Mouse (Mus musculus) ES-Bruce4 (cell line): ENCODE data around the gene Phf2. TPM values are rescaled to one million over a fixed set of nuclear protein-coding genes. Genes with fewer than 3 reads are reported as not detected.

ENCODE experiments used
- H3K27ac ChIP-seq: 2 replicates; pipeline ENCODE4 v1.5.1; 2012; ENCODE audit warnings: low read length, inconsistent platforms; ENCODE audit not compliant: insufficient read depth
- H3K27me3 ChIP-seq: 2 replicates; pipeline ENCODE4 v1.6.1; 2012; ENCODE audit warnings: mild to moderate bottlenecking, low read length, inconsistent platforms; ENCODE audit not compliant: control insufficient read depth, poor library complexity, insufficient read depth, severe bottlenecking
- H3K36me3 ChIP-seq: 2 replicates; pipeline ENCODE4 v1.6.1; 2012; ENCODE audit warnings: inconsistent platforms, mild to moderate bottlenecking, low read length, moderate library complexity; ENCODE audit not compliant: control insufficient read depth, poor library complexity, insufficient read depth, severe bottlenecking
- H3K4me1 ChIP-seq: one replicate; pipeline ENCODE4 v1.8.1; 2011; ENCODE audit warnings: low read length; ENCODE audit not compliant: control insufficient read depth, insufficient read depth
- H3K4me3 ChIP-seq: 2 replicates; pipeline ENCODE4 v1.5.1; 2011; ENCODE audit warnings: low read depth, mild to moderate bottlenecking, low read length
- H3K9ac ChIP-seq: 2 replicates; pipeline ENCODE4 v1.6.1; 2012; ENCODE audit warnings: low read depth, mild to moderate bottlenecking, inconsistent platforms; ENCODE audit not compliant: poor library complexity, severe bottlenecking
- H3K9me3 ChIP-seq: replicated peaks from 2 replicates; pipeline ENCODE4 v1.6.1; 2012; ENCODE audit warnings: mild to moderate bottlenecking, low read length, inconsistent platforms; ENCODE audit not compliant: control insufficient read depth, poor library complexity, insufficient read depth, severe bottlenecking
- CTCF ChIP-seq: IDR thresholded peaks from one replicate; pipeline ENCODE4 v1.8.1; 2011; ENCODE audit warnings: low read depth, low read length
- EP300 ChIP-seq: IDR thresholded peaks from 2 replicates; pipeline ENCODE4 v1.6.1; 2011; ENCODE audit warnings: low read depth, low read length; ENCODE audit not compliant: insufficient read depth
- POLR2A ChIP-seq: IDR thresholded peaks from one replicate; pipeline ENCODE4 v1.8.1; 2011; ENCODE audit warnings: low read length; ENCODE audit not compliant: insufficient read depth
- polyA plus RNA-seq: library from polyadenylated mRNA; stranded (reverse); fragments of >200 nt; gene quantifications from 2 replicates; pipeline ENCODE4 v1.2.4, GENCODE M21; 2011; ENCODE audit warnings: low read depth; ENCODE audit not compliant: missing spikeins, insufficient read depth, insufficient read length

The Phf2 gene
- polyA plus RNA-seq, 1 experiment, result 8.7 TPM

DNA sequence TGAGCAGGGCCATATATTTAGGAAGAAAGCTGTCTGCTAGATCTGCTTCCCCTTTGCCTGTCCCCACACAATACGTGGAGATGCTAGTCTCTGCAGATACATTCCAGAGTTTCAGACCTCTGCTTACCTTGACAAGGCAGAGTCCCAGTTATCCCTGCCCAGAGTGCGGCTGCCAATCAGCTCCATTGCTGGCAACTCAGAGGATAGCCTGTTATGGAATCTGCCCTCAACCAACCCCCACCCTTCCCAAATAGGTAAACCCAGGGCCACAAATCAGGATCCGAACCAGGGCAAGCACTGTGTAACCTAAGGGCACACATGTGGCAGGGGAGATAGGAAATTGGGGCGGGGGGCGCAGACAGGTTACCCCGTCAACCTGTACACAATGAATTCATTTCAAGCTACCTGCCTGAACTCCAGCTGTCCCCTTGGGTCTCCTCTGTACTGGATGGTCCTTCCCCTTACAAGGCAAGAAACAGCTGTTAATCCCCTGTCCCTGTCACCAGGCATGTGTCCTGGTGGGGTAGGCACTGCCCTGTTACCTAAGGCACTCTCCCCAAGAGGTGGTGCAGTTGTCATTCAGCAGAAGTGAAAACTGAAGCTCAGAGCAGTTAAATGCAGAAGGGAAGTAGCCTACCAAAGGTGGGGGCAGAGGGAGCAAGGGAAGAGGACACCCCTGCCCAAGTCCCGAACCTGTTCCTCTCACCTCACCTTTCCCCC lies 1.1 kb upstream of the Phf2 start:
- Histone ChIP-seq H3K36me3 (no peaks in the 10 kb centered on the region), H3K4me1 (no peaks in the 10 kb centered on the region), H3K27ac (no peak overlapping the region), H3K9me3 (no peaks in the 10 kb centered on the region), H3K9ac (peak overlapping the region; percentile 98; the same call in 1 of the 2 replicates), H3K4me3 (peak overlapping the region; percentile 87), H3K27me3 (no peaks in the 10 kb centered on the region)
- no peak for TF ChIP-seq POLR2A
- no peak for TF ChIP-seq CTCF
- TF ChIP-seq EP300, result no peak

- no peak overlapping the region for H3K27ac ChIP-seq
- H3K9me3 ChIP-seq, result no peaks in the 10 kb centered on the region
- peak overlapping the region; percentile 89 for H3K4me3 ChIP-seq
- H3K27me3 ChIP-seq, result no peaks in the 10 kb centered on the region
- TF ChIP-seq CTCF (no peak), POLR2A (no peak), EP300 (no peak)
- peak overlapping the region; percentile 98 for H3K9ac ChIP-seq
- no peaks in the 10 kb centered on the region for H3K36me3 ChIP-seq
- H3K4me1 ChIP-seq, result no peaks in the 10 kb centered on the region
These were observed 759 bp downstream of the Phf2 start for GRCm38 (mm10) chr13:48869950-48870770.

- Histone ChIP-seq H3K36me3 (no peaks in the 10 kb centered on the region), H3K4me3 (peak overlapping the region; percentile 89), H3K27me3 (no peaks in the 10 kb centered on the region), H3K9ac (peak overlapping the region; percentile 98), H3K9me3 (no peaks in the 10 kb centered on the region), H3K27ac (no peak overlapping the region), H3K4me1 (no peaks in the 10 kb centered on the region)
- no peak for TF ChIP-seq EP300
- TF ChIP-seq POLR2A, result no peak
- TF ChIP-seq CTCF, result no peak
These were observed 1.3 kb downstream of the Phf2 start for GRCm38 (mm10) chr13:48869600-48869949.

DNA sequence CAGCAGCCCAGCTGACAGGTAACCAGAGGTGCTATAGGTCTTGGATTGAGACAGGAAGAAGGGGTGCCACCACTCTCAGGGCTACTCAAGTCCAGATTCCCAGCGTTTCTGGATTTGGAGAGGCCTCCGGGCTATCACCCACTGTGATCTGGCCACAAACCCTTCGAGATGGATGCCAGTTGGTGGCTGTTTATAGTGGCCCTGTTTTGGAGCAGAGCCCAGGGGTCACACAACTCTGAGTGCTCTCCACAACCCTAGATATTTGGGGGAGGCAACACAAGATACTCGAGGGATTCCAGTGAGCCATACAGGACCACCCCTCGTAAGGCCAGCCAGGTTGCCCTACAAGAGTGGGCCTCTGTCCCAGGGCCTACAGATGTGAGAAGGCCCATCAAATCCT lies 1.8 kb downstream of the Phf2 start:
- Histone ChIP-seq H3K9ac (no peak overlapping the region), H3K36me3 (no peaks in the 10 kb centered on the region), H3K27ac (no peak overlapping the region), H3K4me3 (no peak overlapping the region), H3K9me3 (no peaks in the 10 kb centered on the region), H3K4me1 (no peaks in the 10 kb centered on the region), H3K27me3 (no peaks in the 10 kb centered on the region)
- TF ChIP-seq CTCF, result no peak
- TF ChIP-seq POLR2A, result no peak

DNA sequence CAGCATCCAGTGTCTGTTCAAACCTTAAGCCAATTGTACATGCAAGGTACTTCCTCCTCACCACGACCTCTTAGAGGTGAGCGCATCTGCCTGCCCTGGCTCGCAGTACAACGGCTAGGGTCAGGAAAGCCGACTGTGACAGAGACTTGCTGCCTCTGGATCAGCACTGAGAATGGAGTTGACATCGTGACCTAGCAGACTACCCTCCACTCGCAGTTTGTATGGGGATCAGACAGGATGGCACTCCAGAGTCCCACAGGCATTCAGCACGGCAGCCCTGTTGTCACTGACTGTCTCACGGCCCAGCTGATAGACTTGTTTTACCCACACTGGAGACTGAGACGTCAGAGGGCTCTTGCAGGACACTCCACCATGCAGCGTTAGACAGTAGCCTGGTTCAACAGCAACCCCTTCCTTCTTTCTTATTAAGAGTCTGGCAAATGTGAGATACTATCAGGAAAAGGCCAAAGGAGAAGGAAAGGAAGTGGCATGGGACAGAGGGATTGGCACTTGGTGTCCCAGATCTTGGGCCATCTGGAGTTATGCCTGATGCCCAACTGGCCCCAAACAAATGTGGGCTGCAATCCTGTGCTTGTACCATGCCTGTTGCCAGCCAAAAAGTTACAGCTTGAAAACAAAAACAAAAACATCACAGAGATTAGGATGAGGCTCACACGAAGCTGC lies 6.1 kb downstream of the Phf2 start:
- Histone ChIP-seq H3K36me3 (no peaks in the 10 kb centered on the region), H3K4me1 (peaks cover 2% of the 10 kb centered on the region), H3K4me3 (no peak overlapping the region), H3K27ac (no peak overlapping the region), H3K9ac (no peak overlapping the region), H3K27me3 (no peaks in the 10 kb centered on the region), H3K9me3 (no peaks in the 10 kb centered on the region)
- TF ChIP-seq EP300 (no peak), CTCF (no peak), POLR2A (no peak)

GRCm38 (mm10) chr13:48863556-48863955 lies 7.4 kb downstream of the Phf2 start:
- H3K4me1 ChIP-seq, result peaks cover 2% of the 10 kb centered on the region
- H3K4me3 ChIP-seq, result no peak overlapping the region
- no peak overlapping the region for H3K27ac ChIP-seq
- no peaks in the 10 kb centered on the region for H3K27me3 ChIP-seq
- no peak overlapping the region for H3K9ac ChIP-seq
- no peaks in the 10 kb centered on the region for H3K36me3 ChIP-seq
- no peaks in the 10 kb centered on the region for H3K9me3 ChIP-seq
- TF ChIP-seq EP300, result no peak
- TF ChIP-seq POLR2A, result no peak
- no peak for TF ChIP-seq CTCF
